Mouse (Mus musculus): ENCODE data around the gene Prrx1. TPM values are rescaled to one million over a fixed set of nuclear protein-coding genes. Genes with fewer than 3 reads are reported as not detected.

The Prrx1 gene
- total RNA-seq (2021) = 1 to 10 TPM; 7.0 to 7.6 TPM

- peak; percentile 12 for DNase-seq
- intact Hi-C loops (cut with DNase I) = no loop called here
Observed at GRCm38 (mm10) chr1:163313101-163313773, at the start of gene Prrx1. Prrx1 (minus strand) TSS chr1:163313710.

DNA sequence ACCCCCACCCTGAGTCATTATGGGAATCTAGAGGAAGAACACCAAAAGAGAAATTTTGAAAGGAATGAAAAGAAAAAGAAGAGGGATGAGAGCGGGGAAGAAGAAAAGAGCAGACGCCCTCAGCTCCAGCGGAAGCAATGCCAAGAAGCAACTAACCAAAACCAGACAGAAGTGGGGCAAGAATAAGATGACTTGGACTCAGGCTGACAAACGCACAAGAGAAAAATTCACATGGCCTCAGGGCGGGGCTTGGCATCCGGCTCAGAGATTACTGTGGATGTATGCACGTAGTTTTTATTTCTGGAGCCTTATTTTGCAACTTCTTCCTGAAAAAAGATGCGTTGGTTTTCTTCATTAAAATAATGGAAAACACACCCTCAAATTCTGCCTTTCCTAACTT lies 48.7 kb upstream of the Prrx1 start:
- DNase-seq = no peak
- intact Hi-C loops (cut with DNase I) = no loop called here

- no peak for DNase-seq
- intact Hi-C loops (cut with DNase I) = no loop called here
Observed at GRCm38 (mm10) chr1:163361376-163361775, 47.9 kb upstream of the Prrx1 start.

DNA sequence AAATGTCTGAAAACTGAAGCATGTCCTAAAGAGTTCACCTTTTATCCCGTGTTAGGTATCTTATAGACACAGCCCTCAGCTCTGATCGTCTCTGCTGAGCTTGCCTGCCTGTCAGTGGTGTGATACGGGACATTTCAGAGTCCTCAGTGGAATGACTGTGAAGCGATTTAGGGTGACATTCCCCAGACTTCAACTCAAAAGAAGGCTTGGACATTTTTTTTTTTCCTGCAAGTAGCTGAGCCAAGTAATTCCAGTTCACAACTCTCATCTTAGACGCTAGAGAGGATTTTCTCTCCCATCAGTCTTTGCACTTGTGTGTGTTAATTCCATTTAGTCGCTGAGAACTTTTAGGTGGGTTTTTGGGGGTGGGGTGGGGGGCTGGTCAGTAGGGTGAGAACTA lies 47.3 kb upstream of the Prrx1 start:
- DNase-seq = no peak
- intact Hi-C loops (cut with DNase I) = no loop called here

- no peak for DNase-seq
- intact Hi-C loops (cut with DNase I) = no loop called here
Observed at GRCm38 (mm10) chr1:163359521-163359920, 46.0 kb upstream of the Prrx1 start.

DNA sequence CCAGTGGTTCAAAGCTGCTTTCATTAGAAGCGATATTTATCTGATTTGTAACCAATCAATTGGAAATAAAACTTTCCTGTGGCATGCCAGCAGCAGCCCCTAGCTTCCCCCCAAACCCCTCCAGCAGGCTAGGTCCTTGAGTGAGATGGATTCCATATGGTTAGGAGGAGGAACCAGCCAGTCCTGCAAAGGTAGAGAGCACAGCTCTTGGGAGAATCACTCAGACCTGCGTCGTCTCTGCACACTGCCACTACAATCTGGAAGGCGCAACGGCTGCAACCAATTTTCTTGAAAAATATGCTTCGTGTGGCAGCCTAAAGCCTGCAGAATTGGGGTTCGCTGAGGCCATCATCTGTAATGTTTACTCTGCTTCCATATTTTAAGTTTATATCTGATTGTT lies 44.7 kb upstream of the Prrx1 start:
- intact Hi-C loops (cut with DNase I) = no loop called here
- DNase-seq = no peak

DNA sequence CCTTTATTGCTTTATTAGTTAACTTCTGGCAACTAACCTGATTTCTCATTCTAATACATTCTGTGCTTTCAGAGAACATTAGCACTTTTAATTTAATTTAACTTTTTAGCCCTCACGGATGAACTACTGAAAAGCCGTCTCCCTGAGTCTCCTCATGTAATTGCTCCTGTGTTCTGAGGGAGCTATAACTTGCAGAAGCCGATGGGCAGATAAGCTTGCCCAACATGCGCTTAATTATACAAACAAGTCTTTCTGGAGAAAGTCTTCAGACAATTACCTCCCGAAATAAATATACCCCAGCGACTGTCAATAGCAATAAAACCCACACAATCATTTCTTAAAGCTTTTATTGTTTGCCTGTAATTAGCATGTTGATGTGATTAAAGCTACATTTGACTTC lies 44.2 kb upstream of the Prrx1 start:
- no peak for DNase-seq
- intact Hi-C loops (cut with DNase I) = no loop called here

DNA sequence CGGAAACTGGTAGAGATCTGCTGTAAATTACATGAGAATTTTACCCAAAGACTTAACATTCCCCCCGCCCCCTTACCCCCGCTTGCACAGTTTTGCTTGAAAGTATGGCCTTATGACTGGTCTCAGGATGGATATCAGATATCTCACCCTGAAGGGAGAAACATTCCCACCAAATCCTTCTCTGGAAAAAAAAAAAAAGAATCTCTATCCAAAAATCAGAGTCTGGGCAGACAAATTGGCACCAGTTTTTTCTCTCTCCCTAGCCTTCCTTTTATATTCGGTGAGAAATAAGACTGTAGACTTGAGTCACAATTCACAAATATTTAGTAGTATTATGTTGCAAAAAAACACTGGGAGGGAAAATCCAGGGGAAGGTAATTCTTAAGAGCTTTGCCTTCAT lies 42.7 kb upstream of the Prrx1 start:
- DNase-seq = no peak
- intact Hi-C loops (cut with DNase I) = no loop called here

- intact Hi-C loops (cut with DNase I) = no loop called here
- DNase-seq = no peak
Observed at GRCm38 (mm10) chr1:163355626-163356156, 42.2 kb upstream of the Prrx1 start.

GRCm38 (mm10) chr1:163350988-163351387 lies 37.5 kb upstream of the Prrx1 start:
- DNase-seq = no peak
- intact Hi-C loops (cut with DNase I) = no loop called here

DNA sequence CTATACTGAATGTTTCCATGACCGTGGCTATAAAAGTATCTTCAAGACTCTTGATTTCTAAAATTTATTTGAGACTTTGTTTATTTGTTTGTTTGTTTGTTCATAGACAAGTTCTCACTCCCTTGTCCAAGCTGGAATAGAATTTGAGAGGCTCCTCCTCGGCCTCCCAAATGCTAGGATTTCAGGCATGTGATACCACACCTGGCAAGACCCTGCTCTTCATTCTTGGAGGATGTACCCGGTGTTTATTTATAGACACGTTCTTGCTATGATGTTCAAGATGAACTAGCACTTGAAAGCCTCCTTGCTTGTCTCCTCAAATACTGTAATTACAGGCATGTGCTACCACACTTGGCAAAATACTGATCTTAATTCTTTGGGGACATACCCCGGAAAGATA lies 32.0 kb upstream of the Prrx1 start:
- intact Hi-C loops (cut with DNase I) = no loop called here
- DNase-seq = no peak

- peak; percentile 5 for DNase-seq
- intact Hi-C loops (cut with DNase I) = no loop called here
Observed at GRCm38 (mm10) chr1:163344931-163345330, 31.4 kb upstream of the Prrx1 start.

- DNase-seq = no peak
- intact Hi-C loops (cut with DNase I) = no loop called here
Observed at GRCm38 (mm10) chr1:163339219-163339561, 25.7 kb upstream of the Prrx1 start.

DNA sequence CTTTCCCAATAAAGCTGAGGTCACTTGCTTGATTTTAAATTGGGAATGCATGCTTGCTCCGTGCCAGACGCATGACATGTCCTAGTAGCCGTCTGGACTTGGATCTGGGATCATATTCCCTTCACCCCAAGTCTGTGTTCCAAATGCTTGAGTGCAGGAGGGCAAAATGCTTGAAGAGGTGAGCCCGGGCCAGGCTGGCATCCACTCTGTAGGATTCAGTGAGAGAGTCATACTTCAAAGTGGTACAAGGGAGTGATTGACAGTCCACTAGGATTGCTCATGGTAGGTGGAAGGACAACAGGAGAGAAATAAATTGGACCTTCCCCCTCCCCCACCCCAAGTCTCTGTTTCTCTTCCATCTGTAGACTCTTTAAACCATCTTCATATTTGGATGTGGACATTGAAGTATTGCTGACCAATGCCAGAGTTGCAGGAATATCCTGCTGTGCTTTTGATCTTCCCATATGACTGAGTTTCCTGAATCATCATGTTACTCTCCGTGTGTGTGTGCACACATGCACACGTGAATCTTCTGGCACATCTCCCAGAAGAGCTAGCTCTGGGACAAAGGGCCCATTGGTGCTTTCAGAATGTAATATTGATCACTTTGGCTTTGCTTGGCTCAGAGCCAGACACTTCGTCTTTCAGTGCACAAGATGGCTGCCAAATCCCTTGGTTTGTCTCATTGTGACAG lies 25.2 kb upstream of the Prrx1 start:
- DNase-seq = peak; percentile 36
- intact Hi-C loops (cut with DNase I) = no loop called here

- intact Hi-C loops (cut with DNase I) = no loop called here
- peak; percentile 35 for DNase-seq
Observed at GRCm38 (mm10) chr1:163337821-163338220, 24.3 kb upstream of the Prrx1 start.

GRCm38 (mm10) chr1:163327279-163327678 lies 13.8 kb upstream of the Prrx1 start:
- intact Hi-C loops (cut with DNase I) = no loop called here

DNA sequence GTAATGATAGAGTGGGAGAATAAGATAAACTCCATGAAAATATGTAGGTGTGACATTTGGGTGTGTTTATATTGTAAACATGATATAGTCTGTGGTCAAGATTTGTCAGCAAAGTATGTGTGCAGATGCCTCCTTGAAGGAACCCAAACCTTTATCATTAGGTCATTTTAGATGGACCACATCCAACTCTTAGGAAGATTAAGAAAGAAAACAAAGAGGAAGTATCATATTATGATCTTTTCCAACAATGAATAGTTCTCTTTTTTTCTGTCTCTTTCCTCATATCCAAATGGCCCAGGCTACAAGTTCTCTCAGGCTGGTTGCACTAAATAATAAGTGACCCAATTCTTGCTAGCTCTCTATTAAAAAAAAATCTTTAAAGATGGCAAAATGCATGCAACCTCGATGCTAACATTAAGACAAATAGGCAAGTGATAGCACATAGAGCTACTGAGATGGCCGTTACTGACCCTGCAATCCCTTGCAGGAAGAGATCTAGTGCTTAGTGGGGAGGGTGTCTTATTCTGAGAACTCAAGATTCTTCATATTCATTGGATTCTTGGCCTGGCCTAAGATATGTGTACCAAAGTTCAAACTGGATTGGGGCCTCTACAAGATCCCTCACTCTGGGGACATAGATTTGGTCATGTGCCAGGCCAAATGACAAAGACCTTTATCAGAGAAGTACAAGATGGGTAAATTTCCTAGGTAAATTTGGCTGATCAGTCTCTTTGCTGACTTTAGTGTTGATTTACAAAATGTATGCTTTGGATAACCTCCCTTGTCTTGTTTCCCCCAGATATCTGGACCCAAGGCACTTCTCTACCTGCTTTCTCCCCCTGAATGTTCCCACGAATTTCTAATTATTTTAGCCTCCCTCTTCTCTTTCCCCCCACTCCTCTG lies 6.4 kb upstream of the Prrx1 start:
- intact Hi-C loops (cut with DNase I) = no loop called here
- no peak for DNase-seq

More at GRCm38 (mm10) chr1:163327279-163327678, 13.8 kb upstream of the Prrx1 start:
- DNase-seq = no peak

DNA sequence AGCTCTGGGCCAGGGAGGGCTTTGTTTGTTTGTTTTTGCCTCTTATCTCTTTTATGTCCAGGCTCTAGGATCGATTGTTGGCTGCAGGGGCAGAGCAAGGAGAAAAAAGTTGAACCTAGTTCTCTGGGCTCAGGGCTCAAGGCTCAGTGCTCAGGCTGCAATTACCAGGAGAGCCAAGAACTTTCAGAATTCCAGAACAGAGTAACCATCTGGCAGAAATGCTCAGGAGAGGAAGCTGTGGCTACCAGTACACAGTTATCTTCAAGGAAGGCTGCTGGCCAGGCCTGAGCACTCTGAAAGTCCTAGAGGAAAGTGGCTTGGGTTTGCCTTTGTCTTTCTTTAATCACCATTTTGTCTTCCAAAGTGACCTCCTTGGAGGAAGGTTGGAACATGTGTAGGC lies 3.4 kb upstream of the Prrx1 start:
- DNase-seq = no peak
- intact Hi-C loops (cut with DNase I) = no loop called here

DNA sequence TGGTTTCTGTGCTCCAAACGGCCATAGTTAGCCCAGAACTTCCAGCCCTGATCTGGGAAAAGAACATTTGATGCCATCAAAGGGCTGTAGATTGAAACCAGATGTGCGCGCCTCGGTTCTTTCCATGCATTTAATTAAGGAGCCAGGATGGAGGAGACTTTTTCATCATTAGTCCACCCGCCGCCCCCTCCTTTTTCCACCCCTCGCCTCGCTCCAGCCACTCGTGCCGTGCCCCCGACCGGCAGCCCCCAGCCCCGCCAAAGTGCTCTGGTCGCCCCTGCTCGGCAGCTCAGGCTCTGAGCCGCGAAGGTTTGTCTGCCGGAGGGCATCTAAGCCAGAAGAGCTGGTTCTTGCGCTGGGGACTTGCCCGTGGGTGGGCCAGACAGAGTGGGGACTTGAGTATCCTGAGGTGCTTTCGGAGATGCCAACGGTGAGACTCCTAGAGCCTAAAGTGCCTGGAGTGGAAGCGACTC lies 1.4 kb upstream of the Prrx1 start:
- intact Hi-C loops (cut with DNase I) = no loop called here
- DNase-seq = no peak

- intact Hi-C loops (cut with DNase I) = no loop called here
- no peak for DNase-seq
Observed at GRCm38 (mm10) chr1:163313921-163314725, 613 bp upstream of the Prrx1 start.

All from left cerebral cortex, postnatal 4 days (tissue).